Mouse (Mus musculus) heart, embryonic 12.5 days (tissue): ENCODE data around the gene Zdhhc18. TPM values are rescaled to one million over a fixed set of nuclear protein-coding genes. Genes with fewer than 3 reads are reported as not detected.
A peak's percentile ranks its signal among the peaks of the same experiment; 100 is the strongest.

Experiments
- ATAC-seq: fragments of 200-750 bp; cut with Nextera tagmentation; 2 replicates; pipeline ENCODE4 v1.8.0; 2017; ENCODE audit warnings: moderate TSS enrichment, moderate library complexity; ENCODE audit not compliant: insufficient number of reproducible peaks, low FRiP score
- H3K27ac ChIP-seq: fragments of 300-500 bp; sonication (generic); 2 replicates; pipeline ENCODE4 v1.5.1; 2016; ENCODE audit warnings: mild to moderate bottlenecking, moderate library complexity; ENCODE audit not compliant: poor library complexity, severe bottlenecking
- H3K27me3 ChIP-seq: fragments of 300-500 bp; sonication (generic); replicated peaks from 2 replicates; pipeline ENCODE4 v1.6.1; 2016; ENCODE audit warnings: mild to moderate bottlenecking, moderate library complexity
- H3K36me3 ChIP-seq: fragments of 300-500 bp; sonication (generic); 2 replicates; pipeline ENCODE4 v1.6.1; 2016; ENCODE audit warnings: mild to moderate bottlenecking, moderate library complexity
- H3K4me1 ChIP-seq: fragments of 300-500 bp; sonication (generic); replicated peaks from 2 replicates; pipeline ENCODE4 v1.6.1; 2016; ENCODE audit warnings: mild to moderate bottlenecking
- H3K4me2 ChIP-seq: fragments of 300-500 bp; sonication (generic); 2 replicates; pipeline ENCODE4 v1.6.1; 2016; ENCODE audit warnings: mild to moderate bottlenecking, moderate library complexity
- H3K4me3 ChIP-seq: fragments of 300-500 bp; sonication (generic); 2 replicates; pipeline ENCODE4 v1.5.1; 2016; ENCODE audit warnings: mild to moderate bottlenecking
- H3K9ac ChIP-seq: fragments of 300-500 bp; sonication (generic); 2 replicates; pipeline ENCODE4 v1.6.1; 2016; ENCODE audit warnings: mild to moderate bottlenecking, moderate library complexity
- H3K9me3 ChIP-seq: fragments of 300-500 bp; sonication (generic); replicated peaks from 2 replicates; pipeline ENCODE4 v1.6.1; 2016; ENCODE audit warnings: mild to moderate bottlenecking, moderate library complexity
- WGBS: fragments of 180-500 bp; shearing (Covaris S2); methylation state at CpG from one replicate; pipeline ENCODE4 v1.1.7; 2016; 5-methylcytosine and 5-hydroxymethylcytosine counted together
- polyA plus RNA-seq: library from polyadenylated mRNA; unstranded; fragments of >200 nt; fragmentation: Nextera tagmentation; extraction: Ambion mirVana; gene quantifications from 2 replicates; pipeline ENCODE4 v1.2.1, GENCODE M21; 2016

Gene Zdhhc18
- polyA plus RNA-seq, 1 experiment from 2014 or later: 3.5 TPM

- Histone ChIP-seq H3K4me3 (0 out of 2 replicates have a peak overlapping the region, but pooled peaks have one; percentile 80), H3K9me3 (no peaks in the 10 kb centered on the region), H3K4me1 (peaks cover 58% of the 10 kb centered on the region), H3K27ac (peak overlapping the region; percentile 73), H3K4me2 (peak overlapping the region; percentile 86), H3K36me3 (peaks cover 9% of the 10 kb centered on the region), H3K27me3 (no peaks in the 10 kb centered on the region), H3K9ac (no peak overlapping the region)
- no peak for ATAC-seq
- WGBS: 55% methylated on average over 8 of the region's 8 CpGs
Measured at GRCm38 (mm10) chr4:133674331-133674695, 24.4 kb upstream of the Zdhhc18 start.

- peaks cover 7% of the 10 kb centered on the region; the same call in 1 of the 2 replicates for H3K36me3 ChIP-seq
- H3K9ac ChIP-seq: peak overlapping the region; percentile 94
- peaks cover 58% of the 10 kb centered on the region for H3K4me1 ChIP-seq
- no peaks in the 10 kb centered on the region for H3K9me3 ChIP-seq
- peak overlapping the region; percentile 86 for H3K4me2 ChIP-seq
- peak overlapping the region; percentile 99 for H3K27ac ChIP-seq
- H3K4me3 ChIP-seq: peak overlapping the region; percentile 80
- ATAC-seq: no peak
- 24% methylated on average over 10 of the region's 10 CpGs for WGBS
- no peaks in the 10 kb centered on the region for H3K27me3 ChIP-seq
Measured at GRCm38 (mm10) chr4:133673666-133674330, 23.8 kb upstream of the Zdhhc18 start.

- Histone ChIP-seq H3K4me1 (peaks cover 58% of the 10 kb centered on the region), H3K9ac (peak overlapping the region; percentile 94), H3K36me3 (peaks cover 2% of the 10 kb centered on the region; the same call in 1 of the 2 replicates), H3K4me2 (peak overlapping the region; percentile 86), H3K4me3 (peak overlapping the region; percentile 80), H3K27ac (peak overlapping the region; percentile 99), H3K9me3 (no peaks in the 10 kb centered on the region), H3K27me3 (no peaks in the 10 kb centered on the region)
- 2% methylated on average over 24 of the region's 24 CpGs for WGBS
- peak; percentile 37 for ATAC-seq
Measured at GRCm38 (mm10) chr4:133672845-133673647, 23.1 kb upstream of the Zdhhc18 start.

GRCm38 (mm10) chr4:133671881-133672844 lies 22.2 kb upstream of the Zdhhc18 start, which contains the start of gene Pigv:
Gene Pigv, minus strand, starts transcription at chr4:133672647.
- peak within 1 kb of the TSS; percentile 94 for H3K9ac ChIP-seq
- peak; percentile 94 for ATAC-seq
- peak within 1 kb of the TSS; percentile 99 for H3K27ac ChIP-seq
- WGBS: under 1% methylated on average over 75 of the region's 76 CpGs
- H3K4me1 ChIP-seq: peaks cover 56% of the 10 kb centered on the region
- H3K4me3 ChIP-seq: peak within 1 kb of the TSS; percentile 80
- H3K36me3 ChIP-seq: peaks cover 10% of the 10 kb centered on the region; the same call in 1 of the 2 replicates
- H3K4me2 ChIP-seq: peak within 1 kb of the TSS; percentile 86
- no peaks in the 10 kb centered on the region for H3K9me3 ChIP-seq
- no peaks in the 10 kb centered on the region for H3K27me3 ChIP-seq

GRCm38 (mm10) chr4:133671184-133671880 lies 21.4 kb upstream of the Zdhhc18 start:
- 3% methylated on average over 13 of the region's 13 CpGs for WGBS
- Histone ChIP-seq H3K9ac (peak overlapping the region; percentile 94), H3K4me3 (peak overlapping the region; percentile 80), H3K27me3 (no peaks in the 10 kb centered on the region), H3K27ac (peak overlapping the region; percentile 99), H3K9me3 (no peaks in the 10 kb centered on the region), H3K4me1 (peaks cover 48% of the 10 kb centered on the region), H3K36me3 (peaks cover 18% of the 10 kb centered on the region), H3K4me2 (peak overlapping the region; percentile 86)
- no peak for ATAC-seq

- no peaks in the 10 kb centered on the region for H3K27me3 ChIP-seq
- H3K4me3 ChIP-seq: no peak overlapping the region
- H3K9ac ChIP-seq: 0 out of 2 replicates have a peak overlapping the region, but pooled peaks have one; percentile 24
- no peaks in the 10 kb centered on the region for H3K9me3 ChIP-seq
- no peak for ATAC-seq
- H3K4me1 ChIP-seq: peaks cover 36% of the 10 kb centered on the region
- H3K36me3 ChIP-seq: peaks cover 25% of the 10 kb centered on the region
- H3K27ac ChIP-seq: no peak overlapping the region
- no peak overlapping the region for H3K4me2 ChIP-seq
- WGBS: 56% methylated on average over 6 of the region's 6 CpGs
Measured at GRCm38 (mm10) chr4:133669652-133670210, 19.8 kb upstream of the Zdhhc18 start.

- Histone ChIP-seq H3K4me3 (no peak overlapping the region), H3K4me1 (peaks cover 26% of the 10 kb centered on the region), H3K9ac (no peak overlapping the region), H3K27ac (no peak overlapping the region), H3K27me3 (no peaks in the 10 kb centered on the region), H3K9me3 (no peaks in the 10 kb centered on the region), H3K4me2 (no peak overlapping the region), H3K36me3 (peaks cover 29% of the 10 kb centered on the region)
- ATAC-seq: no peak
- WGBS: 63% methylated on average over 3 of the region's 3 CpGs
Measured at GRCm38 (mm10) chr4:133668537-133668936, 18.6 kb upstream of the Zdhhc18 start.

GRCm38 (mm10) chr4:133666199-133666598 lies 16.2 kb upstream of the Zdhhc18 start:
- peaks cover 40% of the 10 kb centered on the region for H3K36me3 ChIP-seq
- H3K4me3 ChIP-seq: no peak overlapping the region
- H3K4me1 ChIP-seq: peaks cover 21% of the 10 kb centered on the region
- H3K4me2 ChIP-seq: no peak overlapping the region
- 61% methylated on average over 6 of the region's 6 CpGs for WGBS
- no peak for ATAC-seq
- no peaks in the 10 kb centered on the region for H3K9me3 ChIP-seq
- H3K27me3 ChIP-seq: no peaks in the 10 kb centered on the region
- H3K27ac ChIP-seq: no peak overlapping the region
- H3K9ac ChIP-seq: no peak overlapping the region

GRCm38 (mm10) chr4:133665118-133665517 lies 15.2 kb upstream of the Zdhhc18 start:
- Histone ChIP-seq H3K36me3 (peaks cover 40% of the 10 kb centered on the region), H3K27ac (no peak overlapping the region), H3K27me3 (no peaks in the 10 kb centered on the region), H3K4me3 (no peak overlapping the region), H3K9me3 (no peaks in the 10 kb centered on the region), H3K9ac (no peak overlapping the region), H3K4me2 (no peak overlapping the region), H3K4me1 (peaks cover 22% of the 10 kb centered on the region)
- no peak for ATAC-seq
- WGBS: 68% methylated on average over 11 of the region's 11 CpGs

GRCm38 (mm10) chr4:133662945-133663344 lies 13.0 kb upstream of the Zdhhc18 start:
- ATAC-seq: no peak
- no peak overlapping the region for H3K4me2 ChIP-seq
- no peak overlapping the region for H3K4me3 ChIP-seq
- peaks cover 33% of the 10 kb centered on the region for H3K4me1 ChIP-seq
- H3K27ac ChIP-seq: no peak overlapping the region
- H3K36me3 ChIP-seq: peaks cover 37% of the 10 kb centered on the region
- no peak overlapping the region for H3K9ac ChIP-seq
- 69% methylated on average over 8 of the region's 8 CpGs for WGBS
- no peaks in the 10 kb centered on the region for H3K27me3 ChIP-seq
- no peaks in the 10 kb centered on the region for H3K9me3 ChIP-seq
